Mouse (Mus musculus) c-Kit-positive CD71-negative TER-119-negative erythroid progenitor cells, embryonic 14.5 days (primary cell): ENCODE data around the gene Sclt1.
A peak's percentile ranks its signal among the peaks of the same experiment; 100 is the strongest.
"Not testable (repeated sequence)": the region's sequence is repeated elsewhere in the genome, so short reads cannot be mapped to it uniquely, and the experiment has no call there.

Source experiments
- DNase-seq: peaks from one replicate; pipeline ENCODE4 v3.0.0-alpha.2; 2013; ENCODE audit warnings: low read depth

Sclt1 gene

DNA sequence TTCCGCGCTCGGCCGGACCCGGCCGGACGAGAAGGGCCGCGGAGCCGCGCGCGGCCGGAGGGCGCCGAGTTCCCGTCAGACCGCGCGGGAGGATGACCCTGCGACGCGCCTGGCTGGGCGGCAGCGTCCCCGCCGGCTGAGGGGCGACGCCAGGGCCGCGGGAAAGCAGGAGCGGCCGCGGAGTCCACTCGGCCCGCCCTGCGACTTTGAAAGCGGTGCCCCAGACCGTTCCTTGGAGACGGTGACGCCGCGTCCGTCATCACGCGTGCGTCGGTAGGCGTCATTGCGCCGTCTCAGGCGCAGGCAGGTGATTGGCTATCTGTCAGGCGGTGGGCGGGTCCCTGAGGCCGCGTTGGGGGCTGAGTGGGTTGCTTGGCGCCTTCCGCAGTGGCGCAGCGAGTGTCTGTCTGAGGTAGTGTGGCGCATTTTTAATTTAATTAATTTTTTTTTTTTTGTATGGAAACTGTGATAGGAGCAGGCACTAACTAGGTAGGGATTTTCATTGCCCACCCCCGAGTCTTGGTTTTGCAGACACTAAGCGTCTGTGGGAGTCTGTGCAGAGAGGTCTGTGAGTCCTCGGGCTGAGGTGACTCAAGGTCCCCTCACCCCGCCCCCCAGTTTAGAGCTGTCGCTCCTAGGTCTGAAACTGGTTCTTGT lies at the start of gene Sclt1, which contains the start of gene D3Ertd751e:
Gene Sclt1, minus strand, starts transcription at position 237 of the 657 bp plus-strand sequence.
Gene D3Ertd751e, plus strand, starts transcription at position 334 of the 657 bp plus-strand sequence.
- DNase-seq, result peak; percentile 91

DNA sequence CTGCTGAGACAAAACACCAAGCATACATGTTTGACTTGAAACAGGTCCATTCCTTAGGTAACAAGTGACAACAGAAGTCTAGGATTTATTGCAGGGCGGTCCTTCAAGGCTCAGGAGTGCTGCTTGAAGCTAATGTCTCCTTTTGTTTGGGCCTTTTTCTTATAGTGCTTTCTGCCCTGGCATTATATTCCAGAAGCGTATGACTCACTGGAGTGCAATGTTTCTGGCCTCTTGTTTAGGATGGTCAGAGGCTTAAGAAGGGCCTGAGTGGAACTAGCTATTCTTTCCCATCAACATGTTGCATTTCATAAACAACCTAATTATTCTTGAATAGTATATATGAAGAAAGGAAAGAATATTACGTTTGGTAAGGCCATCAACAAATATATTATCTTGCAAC lies 19.8 kb upstream of the Sclt1 start:
- no peak for DNase-seq

DNA sequence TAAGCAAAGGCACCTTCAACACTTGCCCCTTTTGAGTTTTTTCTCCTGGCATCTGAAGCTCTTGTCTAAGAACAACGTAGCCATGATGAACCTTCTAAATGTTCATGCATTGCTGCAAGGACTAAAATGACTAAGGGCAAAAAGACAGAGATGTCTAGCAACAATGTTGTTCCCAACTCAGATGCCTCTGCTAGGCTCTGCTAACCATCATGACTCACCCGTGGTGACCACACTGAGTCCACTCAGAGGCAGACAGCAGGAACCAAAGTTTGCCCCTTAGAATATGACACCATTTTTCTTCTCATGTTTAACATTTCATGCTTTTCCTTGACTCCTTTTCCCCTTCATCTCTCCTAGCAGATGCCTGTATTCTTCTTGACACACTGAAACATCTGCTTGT lies 12.2 kb upstream of the Sclt1 start:
- no peak for DNase-seq

DNA sequence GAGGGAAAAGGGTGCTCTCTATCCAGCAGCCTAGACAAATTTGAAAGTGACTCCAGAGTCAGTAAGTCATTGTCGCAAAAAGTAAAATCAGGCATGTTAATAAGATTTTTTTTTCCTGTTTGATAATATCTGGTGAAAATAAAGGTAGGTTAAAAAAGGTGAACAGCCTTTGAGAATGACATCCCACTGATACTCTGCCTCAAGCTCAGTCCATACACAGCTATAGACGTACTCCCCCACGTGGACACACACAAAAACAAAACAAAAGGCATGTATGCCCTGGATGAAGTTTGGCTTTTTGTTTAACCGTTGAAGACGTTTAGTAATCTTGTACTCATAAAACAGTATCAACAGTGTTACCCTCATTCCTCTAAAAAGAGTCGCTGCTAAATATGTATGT lies 1.1 kb upstream of the Sclt1 start:
- DNase-seq, result no peak

DNA sequence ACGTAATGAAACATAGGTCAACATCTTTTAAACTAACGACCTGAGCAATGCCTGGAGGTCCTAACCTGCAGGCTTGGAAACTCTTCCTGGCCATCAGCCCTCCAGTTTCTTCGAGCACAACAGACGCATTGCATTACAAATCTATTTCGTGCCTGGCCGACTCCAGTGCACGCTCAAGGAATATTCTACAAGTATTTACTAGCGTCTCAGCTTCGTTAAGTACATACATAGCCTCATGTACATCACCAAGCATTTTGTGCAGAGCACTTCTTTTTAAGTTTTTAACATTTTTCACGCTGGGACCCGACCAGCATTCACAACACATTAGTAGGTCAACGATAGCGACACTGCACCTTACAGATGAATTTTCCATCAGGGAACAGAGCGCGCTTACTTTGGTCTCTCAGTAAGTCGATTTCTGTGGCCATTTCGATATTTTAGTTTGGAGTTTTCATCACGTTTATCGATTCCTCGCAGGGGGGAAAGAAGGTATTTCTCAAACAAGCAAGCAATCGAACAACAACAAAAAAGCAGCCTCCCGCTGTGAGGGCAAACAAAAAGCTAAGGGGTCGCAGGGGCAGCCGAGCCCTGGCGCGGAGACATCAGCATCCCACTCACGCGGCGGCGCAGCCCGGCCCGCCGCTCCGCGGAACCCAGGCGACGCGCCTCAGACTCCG lies 575 bp downstream of the Sclt1 start:
- no peak for DNase-seq

DNA sequence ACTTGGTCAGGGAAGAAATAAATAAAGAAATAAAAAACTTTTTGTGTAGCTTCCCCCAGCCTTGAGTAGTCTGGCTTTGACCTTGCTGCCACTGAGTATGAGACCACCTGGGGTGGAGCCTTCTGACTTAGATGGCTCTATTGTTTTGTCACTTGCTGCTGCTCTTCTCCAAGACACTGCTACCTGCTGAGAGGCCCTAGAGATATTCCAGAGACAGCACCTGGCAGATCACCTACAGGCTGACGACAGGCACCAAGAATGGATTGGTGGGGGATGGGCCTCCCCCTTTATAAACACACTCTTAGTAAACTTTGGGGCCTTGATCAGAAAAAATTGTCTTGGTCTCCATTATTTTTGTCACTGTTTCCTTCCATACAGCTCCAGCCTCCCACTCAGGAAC lies 46.6 kb downstream of the Sclt1 start:
- no peak for DNase-seq

DNA sequence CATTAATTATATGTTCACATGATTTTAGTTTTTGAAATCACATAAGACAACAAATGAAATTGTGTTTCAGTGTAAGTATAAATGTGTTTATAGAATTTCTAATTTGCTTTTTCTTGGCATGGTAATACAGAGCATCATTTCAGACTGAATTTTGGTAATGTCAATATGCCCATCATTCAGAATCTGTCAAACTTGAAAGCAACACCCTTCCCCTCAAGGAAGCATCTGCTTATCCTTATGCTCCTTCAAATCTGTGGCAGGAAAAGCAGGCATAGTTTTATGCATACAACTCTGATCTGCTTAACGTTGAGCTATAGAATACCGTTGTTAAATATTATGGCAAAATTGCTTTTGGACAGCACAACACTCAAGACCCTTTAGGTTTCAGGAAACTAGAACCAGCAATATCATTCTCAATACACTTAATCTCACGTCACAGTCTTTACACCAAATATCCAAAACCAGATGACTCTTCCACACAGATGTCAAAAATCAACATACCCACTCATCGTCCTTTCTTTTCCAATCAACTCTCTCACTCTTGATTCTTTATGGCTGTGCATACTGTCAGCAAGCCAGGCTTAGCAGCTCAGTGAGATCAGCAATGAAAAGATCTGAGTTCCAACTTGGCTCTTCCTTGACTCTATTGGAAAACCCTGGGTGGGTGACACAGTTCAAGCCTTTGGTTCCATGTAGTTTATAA lies 49.7 kb downstream of the Sclt1 start:
- no peak for DNase-seq

DNA sequence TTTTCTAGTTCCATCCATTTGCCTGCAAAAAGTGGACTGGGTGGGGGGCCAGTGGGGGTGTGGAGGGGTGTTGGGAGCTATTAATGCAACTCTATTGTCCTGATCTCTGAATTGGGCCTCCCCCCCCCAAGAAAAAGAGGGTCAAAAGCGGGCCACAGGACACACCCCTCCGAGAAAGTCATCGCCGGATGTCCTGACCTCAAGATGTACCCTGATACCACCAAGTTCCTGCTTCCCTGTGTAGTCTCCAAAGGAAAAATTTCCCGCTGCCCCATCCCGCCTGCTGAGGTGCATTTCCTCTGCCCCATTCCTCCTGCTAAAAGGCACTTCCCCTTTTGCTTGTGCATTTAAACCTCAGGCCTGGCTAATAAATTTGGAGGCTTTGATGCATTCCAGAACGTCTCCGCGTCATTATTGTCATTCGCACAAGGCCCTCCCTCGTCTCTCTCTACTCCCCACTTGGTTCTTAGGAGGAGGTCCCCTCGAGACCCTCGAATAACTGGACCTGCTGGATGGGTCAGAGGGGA lies 52.1 kb downstream of the Sclt1 start:
- DNase-seq, result not testable (repeated sequence)

DNA sequence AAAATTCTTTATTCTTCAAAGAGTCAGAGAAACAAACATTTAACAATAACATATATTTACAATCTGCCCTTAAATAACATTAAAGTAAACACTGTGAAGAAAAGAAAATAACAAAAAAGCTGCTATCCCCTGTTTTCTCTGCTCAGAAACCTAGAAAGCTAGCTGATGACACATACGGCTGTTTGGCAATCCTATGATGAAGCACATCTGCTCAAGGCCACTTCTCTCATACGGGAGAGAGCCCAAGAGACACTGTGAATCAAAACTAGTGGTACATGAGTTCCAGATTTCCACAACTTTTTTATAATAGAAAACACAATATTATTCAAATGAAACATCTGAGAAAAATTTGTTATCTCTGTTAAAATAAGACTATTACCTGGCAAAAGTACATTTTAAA lies 55.9 kb downstream of the Sclt1 start:
- DNase-seq, result no peak

DNA sequence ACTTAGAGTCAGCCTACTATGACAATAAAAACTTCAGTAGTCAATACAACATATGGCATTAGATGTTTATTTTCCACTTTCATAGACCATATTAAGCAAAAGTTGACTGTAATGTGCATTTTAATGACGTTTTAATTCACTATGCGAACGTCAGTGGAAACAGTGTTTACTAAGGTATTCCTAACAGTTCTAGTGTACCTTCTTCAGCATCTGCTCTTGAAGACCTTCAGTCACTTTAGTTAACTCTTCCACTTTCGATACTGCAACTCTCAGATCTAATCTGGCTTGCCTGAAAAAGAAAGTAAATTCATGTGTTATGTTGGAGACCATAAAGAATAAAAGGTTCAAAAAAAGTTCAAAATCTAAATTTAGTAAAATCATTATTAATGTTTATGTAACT lies 60.2 kb downstream of the Sclt1 start:
- DNase-seq, result no peak

DNA sequence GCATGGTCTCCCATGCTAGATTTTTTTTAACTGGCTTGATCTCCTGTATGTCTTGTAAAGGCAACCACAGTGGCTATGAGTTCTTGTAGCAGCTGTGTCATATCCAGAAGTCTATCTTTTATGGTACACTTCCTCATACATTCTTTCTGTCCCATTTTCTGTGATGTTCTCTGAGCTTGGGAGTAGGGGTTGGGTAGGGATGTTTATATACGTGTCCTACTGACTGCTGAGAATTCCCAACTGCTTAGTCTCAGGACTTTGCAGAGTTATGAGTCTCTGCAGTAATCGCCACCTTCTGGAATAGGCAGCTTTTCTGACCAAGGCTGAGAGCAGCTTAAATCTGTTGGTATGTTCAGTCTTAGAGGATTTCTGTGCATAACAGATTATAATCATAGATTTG lies 65.7 kb downstream of the Sclt1 start:
- DNase-seq, result no peak

DNA sequence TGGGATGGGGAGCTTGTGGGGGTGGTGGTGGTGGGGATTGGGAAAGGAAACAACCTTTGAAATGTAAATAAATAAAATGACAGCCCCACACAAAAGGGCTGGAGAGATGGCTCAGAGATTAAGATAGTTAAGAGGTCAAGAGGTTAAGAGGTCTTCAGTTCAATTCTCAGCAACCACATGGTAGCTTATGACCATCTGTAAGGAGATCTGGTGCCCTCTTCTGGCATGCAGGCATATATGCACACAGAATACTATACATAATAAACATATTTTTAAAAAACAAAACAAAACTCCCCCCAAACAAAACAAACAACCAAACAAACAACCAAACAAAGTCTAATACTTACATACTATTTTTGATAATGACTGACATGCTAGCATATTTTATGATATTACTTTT lies 67.5 kb downstream of the Sclt1 start:
- no peak for DNase-seq

DNA sequence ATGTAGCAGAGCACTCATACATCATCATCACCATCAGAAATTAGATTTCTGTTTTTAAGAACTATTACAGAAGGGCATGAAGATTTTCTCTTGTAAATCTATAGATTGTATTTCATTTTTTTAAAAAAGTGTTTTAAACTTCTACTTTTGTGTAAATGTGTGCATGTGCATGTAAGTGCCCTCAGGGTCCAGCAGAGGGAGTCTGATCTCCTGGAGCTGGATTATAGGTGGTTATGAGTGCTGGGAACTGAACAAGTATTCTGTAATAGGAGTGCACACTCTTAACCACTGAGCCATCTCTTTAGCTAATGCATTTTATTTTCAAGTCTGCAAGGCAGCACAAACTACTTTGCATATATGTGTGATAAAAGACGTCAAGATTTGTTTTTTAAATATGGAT lies 86.7 kb downstream of the Sclt1 start:
- no peak for DNase-seq

DNA sequence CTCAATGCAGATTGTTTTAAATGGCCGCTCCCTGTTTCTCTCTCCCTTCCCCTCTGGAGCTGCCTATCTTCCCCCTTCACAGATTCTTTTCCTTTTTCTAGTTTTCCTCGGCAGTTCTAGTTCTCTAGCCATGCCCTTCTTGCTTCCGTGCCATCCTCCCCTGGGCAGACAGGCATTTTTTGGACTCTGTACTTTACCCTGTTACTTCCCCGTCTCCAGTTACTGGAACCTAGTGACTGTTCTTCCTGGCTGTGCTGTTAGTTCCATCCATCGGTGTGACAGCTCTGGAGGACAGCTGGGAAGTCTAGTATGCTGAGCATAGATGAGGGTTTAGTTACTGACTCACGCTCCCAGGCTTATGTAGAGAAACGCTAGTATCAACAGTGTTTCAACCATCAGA lies 121.3 kb downstream of the Sclt1 start:
- DNase-seq, result no peak

DNA sequence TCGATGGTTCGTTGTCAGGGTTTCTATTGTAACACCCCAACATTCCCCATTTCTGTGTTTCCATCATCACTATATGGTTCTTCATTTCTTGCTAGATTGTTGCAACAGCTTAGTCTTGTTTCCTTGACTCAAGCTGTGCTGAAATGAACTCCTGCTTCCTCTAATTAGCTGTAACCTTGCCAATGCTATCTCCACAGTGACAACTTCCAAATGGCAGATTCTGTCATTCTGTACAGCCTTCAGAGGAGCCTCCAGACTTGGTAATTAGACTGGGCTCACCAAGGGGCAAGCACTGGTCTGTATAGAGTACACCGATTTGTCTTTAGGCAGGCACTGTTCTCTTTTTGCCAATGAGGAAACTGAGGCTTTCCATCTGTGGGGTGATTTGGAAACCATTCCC lies 123.8 kb downstream of the Sclt1 start:
- no peak for DNase-seq

DNA sequence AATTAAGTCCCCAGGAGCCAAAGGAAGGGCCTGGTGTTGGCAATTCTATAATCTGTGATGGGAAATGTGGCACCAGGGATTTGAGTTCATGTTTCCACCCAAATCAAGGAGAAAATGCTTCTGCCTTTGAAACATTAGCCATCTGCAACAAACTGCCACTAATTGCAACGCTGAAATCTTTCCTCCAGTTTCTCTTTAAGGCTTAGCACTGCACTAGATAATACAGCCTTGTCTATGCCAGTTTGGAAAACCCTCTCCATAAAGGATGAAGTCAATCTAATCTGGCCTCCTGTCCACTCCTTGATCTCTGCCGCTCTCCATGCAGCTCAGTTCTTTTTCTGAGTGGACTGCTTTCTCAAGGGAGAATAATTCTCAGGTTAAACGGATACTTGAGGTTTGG lies 124.3 kb downstream of the Sclt1 start:
- no peak for DNase-seq

DNA sequence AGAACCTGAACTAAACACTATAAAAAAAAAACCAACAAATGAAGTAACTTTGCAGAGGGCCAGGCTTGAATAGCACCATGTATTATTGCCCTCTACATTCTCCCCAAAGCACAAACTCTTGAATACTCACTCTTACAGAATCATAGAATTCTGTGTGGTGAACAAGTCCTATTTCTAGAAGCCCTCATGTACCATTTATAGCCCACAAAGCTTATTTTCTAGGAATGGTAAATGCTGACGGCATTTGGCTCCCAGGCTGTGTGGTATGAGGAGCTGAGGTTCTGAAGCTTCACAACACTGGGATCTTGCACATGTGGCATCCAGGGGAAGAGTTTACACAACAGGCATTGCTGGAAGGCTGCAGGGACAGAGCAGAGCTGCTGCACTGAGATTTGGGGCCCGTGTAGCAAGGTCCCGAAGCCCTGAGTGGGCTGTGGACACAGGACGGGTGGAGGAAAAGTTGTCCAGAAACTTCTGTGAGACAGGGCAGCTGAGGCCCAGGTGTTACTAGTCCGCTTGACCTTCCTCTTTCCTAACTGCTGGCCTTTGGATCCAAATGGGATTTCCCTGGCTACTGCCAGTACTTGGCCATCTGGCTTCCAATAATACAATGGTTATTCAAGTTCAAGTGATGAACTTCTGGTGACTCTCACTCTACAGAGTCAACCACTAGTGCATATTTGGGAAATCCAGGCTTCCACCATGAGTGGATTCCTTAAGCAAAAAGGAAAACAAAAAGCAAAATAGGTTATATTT lies 127.9 kb downstream of the Sclt1 start:
- no peak for DNase-seq

DNA sequence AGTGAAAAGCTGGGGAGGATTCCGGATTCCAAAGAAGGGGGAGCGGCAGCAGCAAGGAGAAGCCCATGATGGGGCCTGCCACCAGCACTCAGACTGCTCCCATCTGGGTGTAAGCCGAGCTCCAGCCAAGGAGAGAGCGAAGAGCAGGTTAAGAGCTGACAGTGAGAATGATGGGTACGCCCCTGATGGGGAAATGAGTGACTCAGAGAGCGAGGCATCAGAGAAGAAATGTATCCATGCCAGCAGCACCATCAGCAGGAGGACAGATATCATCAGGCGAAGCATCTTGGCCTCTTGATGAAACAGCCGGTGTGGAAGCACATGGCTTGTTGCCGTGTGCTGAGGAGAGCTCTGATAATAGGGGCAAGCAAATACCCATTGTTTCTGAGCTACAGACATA lies 128.6 kb downstream of the Sclt1 start:
- no peak for DNase-seq

DNA sequence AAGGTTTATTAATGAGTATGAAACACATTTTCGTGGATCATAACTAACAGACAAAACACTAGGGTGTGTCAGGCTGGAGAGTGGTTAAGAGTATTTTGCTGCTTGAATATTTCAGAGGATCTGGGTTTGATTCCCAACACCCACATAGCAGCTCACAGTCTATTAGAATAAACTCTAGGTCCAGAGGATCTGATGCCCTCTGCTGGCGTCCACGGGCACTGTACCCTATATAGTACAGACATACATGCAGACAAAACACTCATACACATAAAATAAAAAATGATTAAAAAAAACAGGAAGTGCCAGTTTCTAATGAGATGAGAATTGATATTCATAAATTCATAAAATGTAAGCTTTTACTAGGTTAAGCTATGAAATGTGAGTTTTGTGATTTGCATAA lies 130.1 kb downstream of the Sclt1 start:
- DNase-seq, result no peak

DNA sequence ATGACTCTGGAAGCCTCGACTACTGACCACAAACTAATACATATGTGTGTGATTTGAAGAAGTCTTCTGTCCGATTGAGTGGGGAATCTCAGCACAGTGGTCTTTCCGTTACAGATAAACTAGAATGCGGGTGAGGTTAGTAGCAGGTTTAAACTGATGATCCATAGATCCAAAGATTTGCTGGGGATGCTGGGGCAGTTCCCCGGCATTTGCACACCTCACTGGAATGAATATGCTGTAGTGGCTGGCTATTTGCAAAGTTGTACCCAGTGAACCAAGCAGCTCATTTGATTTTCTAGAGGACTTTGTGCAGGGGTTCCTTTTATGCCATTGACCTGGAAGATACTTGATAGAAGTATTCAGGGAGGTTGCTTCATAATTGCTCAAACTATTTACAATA lies 133.2 kb downstream of the Sclt1 start:
- DNase-seq, result no peak

DNA sequence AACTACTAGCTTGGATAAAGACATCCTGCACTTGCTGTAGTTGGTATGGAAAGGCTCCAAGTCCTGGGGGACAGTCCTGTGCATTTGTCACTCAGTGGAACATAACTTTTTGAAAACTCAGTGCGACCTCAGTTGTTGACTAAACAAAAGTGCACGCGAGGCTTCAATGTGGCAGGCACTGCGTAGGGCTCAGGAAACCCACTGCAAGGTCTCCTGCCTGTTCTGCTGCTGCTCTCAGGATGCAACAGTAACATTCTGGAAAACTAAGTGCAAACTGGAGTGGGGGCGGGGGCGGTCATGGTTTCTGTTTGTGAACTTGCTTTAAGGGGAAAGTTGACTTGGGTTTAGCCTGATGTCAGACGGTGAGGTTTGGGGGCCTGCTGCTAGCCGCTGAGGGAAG lies 134.8 kb downstream of the Sclt1 start:
- DNase-seq, result no peak

DNA sequence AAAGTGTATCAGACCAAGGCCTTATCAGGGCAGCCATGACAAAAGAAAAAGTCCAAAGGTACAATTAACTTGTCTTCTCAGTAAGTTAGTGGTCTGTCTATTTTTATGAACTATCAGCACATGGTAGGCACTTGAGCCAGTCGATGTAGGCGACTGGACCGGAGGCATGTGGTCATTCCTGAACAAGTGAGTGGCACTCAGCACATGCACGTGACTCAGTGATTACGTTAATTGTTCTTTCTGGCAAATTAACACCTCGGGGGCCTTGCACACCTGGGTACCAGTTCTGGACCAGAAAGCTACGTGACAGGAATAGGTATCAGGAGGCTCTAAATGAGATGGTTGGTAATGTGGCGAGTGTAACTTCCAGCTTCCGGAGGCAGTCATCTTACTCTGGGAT lies 135.3 kb downstream of the Sclt1 start:
- DNase-seq, result no peak

DNA sequence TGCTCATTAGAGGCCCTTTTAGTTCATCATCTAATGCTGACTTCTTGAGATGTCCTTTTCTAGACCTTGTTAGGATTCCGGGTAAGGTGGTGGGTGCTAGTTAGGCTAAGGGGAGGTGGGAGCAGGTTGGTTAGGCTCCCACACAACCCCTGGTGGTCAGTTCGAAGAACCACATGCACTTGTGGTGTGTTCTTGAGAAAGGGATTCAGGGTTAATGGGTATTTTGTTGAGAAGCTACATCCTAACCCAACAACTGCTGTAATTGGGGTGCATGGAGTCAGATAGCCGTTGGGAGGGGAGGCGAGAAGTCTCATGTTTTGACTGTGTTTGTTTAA lies 136.0 kb downstream of the Sclt1 start:
- no peak for DNase-seq
